Mouse (Mus musculus) liver, postnatal 0 days (tissue): ENCODE measurements at regions not wholly inside any gene's neighbourhood (a gene's known extent, or its start where the extent isn't known, plus 50 kb on each side); places are given as distances from the start of the nearest gene placed in this dataset.
A peak's percentile ranks its signal among the peaks of the same experiment; 100 is the strongest.

ENCODE experiments used
- ATAC-seq: fragments of 200-750 bp; cut with Nextera tagmentation; 2 replicates; pipeline ENCODE4 v1.8.0; 2017; ENCODE audit warnings: mild to moderate bottlenecking, moderate library complexity
- DNase-seq: peaks from one replicate; pipeline ENCODE4 v3.0.0-alpha.2; 2016
- H3K27ac ChIP-seq: fragments of 300-500 bp; sonication (generic); 2 replicates; pipeline ENCODE4 v1.5.1; 2014; ENCODE audit warnings: antibody characterized with exemption, moderate library complexity, mild to moderate bottlenecking, low read depth
- H3K27me3 ChIP-seq: fragments of 300-500 bp; sonication (generic); 2 replicates; pipeline ENCODE4 v1.6.1; 2014; ENCODE audit warnings: low read length, control low read depth, mixed read lengths; ENCODE audit not compliant: insufficient read depth
- H3K36me3 ChIP-seq: fragments of 300-500 bp; sonication (generic); replicated peaks from 2 replicates; pipeline ENCODE4 v1.6.1; 2014; ENCODE audit warnings: mild to moderate bottlenecking, control low read depth, low read length, moderate library complexity, mixed read lengths; ENCODE audit not compliant: insufficient read depth
- H3K4me1 ChIP-seq: fragments of 300-500 bp; sonication (generic); 2 replicates; pipeline ENCODE4 v1.6.1; 2014; ENCODE audit warnings: antibody characterized with exemption, mild to moderate bottlenecking, control low read depth; ENCODE audit not compliant: insufficient read depth
- H3K4me2 ChIP-seq: fragments of 300-500 bp; sonication (generic); 2 replicates; pipeline ENCODE4 v1.6.1; 2014; ENCODE audit warnings: low read depth, mild to moderate bottlenecking, low read length, moderate library complexity, mixed read lengths
- H3K4me3 ChIP-seq: fragments of 300-500 bp; sonication (generic); 2 replicates; pipeline ENCODE4 v1.5.1; 2014; ENCODE audit warnings: low read depth, low read length
- H3K9ac ChIP-seq: fragments of 300-500 bp; sonication (generic); replicated peaks from 2 replicates; pipeline ENCODE4 v1.6.1; 2014; ENCODE audit warnings: mild to moderate bottlenecking, moderate library complexity
- H3K9me3 ChIP-seq: fragments of 300-500 bp; sonication (generic); 2 replicates; pipeline ENCODE4 v1.6.1; 2016; ENCODE audit warnings: mild to moderate bottlenecking, control low read depth, low read length, mixed read lengths
- CTCF ChIP-seq: sonication (generic); IDR thresholded peaks from 2 replicates; pipeline ENCODE4 v1.5.1; 2016; ENCODE audit warnings: antibody characterized with exemption, low read depth
- EP300 ChIP-seq: IDR thresholded peaks from 2 replicates; pipeline ENCODE4 v1.6.1; 2016; ENCODE audit warnings: antibody characterized with exemption, low read depth, mild to moderate bottlenecking
- WGBS: fragments of 180-500 bp; shearing (Covaris S2); extraction: QIAGEN DNeasy Blood & Tissue Kit; methylation state at CpG from one replicate; pipeline ENCODE4 v1.1.7; 2014; ENCODE audit not compliant: insufficient replicate concordance; 5-methylcytosine and 5-hydroxymethylcytosine counted together

DNA sequence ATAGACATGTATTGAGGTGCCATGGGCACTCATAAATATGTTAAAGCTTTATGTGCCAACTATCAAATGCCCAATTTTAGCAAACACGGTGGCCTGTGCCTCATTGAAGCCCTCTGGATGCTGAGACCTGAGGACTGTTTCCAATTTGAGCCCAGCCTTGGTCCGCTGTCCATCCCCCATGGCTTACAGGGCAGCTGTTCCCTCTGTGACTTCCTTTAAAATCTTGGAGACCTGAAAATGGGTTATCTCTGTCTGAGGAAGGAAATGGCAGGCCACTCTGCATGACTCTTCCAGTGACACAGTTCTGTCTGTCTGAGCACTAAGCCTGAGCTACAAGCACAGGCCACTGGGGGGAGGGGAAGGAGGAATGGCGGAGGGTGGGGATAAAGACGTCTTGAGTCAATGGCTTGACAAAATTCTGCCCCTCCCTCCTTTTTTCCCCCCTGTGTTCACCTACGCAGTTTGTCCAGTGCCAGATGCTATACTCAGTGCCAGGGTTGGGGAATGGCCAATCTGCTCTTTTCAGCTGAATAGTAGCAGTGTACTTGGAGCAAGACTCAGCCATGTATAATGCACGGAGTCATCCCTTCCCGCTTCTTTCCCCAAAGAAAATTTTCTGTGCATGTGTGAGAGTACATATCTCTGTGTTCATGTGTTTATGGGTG, 102.7 kb upstream of the Irf2bp2 start:
- peaks cover 32% of the 10 kb centered on the region for H3K4me1 ChIP-seq
- H3K9me3 ChIP-seq: no peaks in the 10 kb centered on the region
- H3K9ac ChIP-seq: no peak overlapping the region
- H3K27me3 ChIP-seq: no peaks in the 10 kb centered on the region
- WGBS: 60% methylated on average over 7 of the region's 7 CpGs
- no peaks in the 10 kb centered on the region for H3K36me3 ChIP-seq
- ATAC-seq (no peak), DNase-seq (no peak)
- no peak for TF ChIP-seq EP300
- TF ChIP-seq CTCF: no peak
- no peak overlapping the region for H3K4me3 ChIP-seq
- H3K27ac ChIP-seq: no peak overlapping the region
- H3K4me2 ChIP-seq: no peak overlapping the region

DNA sequence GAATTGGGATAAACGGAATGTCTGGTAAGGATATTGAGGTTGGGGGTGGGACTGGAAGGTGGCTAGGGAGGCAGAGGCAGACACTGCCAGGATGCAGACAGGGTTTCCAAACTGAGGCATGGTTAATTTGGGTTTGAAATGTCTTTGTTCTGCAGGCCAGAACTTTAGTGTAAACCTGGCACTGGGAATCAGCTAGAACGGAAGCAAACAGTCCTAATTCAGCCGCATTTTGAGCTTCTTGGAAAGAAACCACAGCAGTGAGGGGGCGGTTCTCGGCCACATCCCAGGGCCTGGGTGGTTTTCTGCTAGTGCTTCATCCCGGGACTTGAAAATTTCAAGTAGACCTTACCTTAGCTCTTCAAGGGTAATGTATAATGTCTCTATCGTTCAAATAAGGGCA, 100.6 kb upstream of the Irf2bp2 start:
- Histone ChIP-seq H3K27me3 (no peaks in the 10 kb centered on the region), H3K27ac (no peak overlapping the region), H3K9ac (no peak overlapping the region), H3K36me3 (no peaks in the 10 kb centered on the region), H3K9me3 (no peaks in the 10 kb centered on the region), H3K4me2 (no peak overlapping the region), H3K4me3 (no peak overlapping the region), H3K4me1 (peaks cover 24% of the 10 kb centered on the region)
- TF ChIP-seq CTCF (no peak), EP300 (no peak)
- 72% methylated on average over 7 of the region's 7 CpGs for WGBS
- DNase-seq (no peak), ATAC-seq (no peak)

DNA sequence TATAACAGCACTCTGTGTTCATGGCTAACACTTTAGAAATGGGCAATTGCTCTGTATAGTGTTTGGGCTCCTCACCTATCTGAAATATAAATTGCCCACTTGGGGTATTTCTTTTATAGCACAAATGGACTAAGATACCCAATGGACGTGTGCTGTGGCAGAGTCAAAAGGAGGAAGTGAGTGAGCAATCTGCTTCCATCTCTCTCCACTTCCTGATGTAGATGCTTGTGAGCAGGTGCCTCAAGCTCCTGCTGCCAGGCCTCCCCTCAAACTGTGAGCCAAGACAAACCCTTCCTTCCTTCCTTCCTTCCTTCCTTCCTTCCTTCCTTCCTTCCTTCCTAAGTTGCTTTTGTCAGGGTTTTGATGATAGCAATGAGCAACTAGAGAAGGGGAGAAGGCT, 99.9 kb upstream of the Irf2bp2 start:
- H3K4me2 ChIP-seq: no peak overlapping the region
- H3K9ac ChIP-seq: no peak overlapping the region
- H3K9me3 ChIP-seq: no peaks in the 10 kb centered on the region
- DNase-seq (no peak), ATAC-seq (no peak)
- H3K4me1 ChIP-seq: peaks cover 17% of the 10 kb centered on the region
- H3K27me3 ChIP-seq: no peaks in the 10 kb centered on the region
- no peak for TF ChIP-seq CTCF
- TF ChIP-seq EP300: no peak
- 27% methylated on average over 1 of the region's 1 CpGs for WGBS
- H3K36me3 ChIP-seq: no peaks in the 10 kb centered on the region
- no peak overlapping the region for H3K27ac ChIP-seq
- no peak overlapping the region for H3K4me3 ChIP-seq

DNA sequence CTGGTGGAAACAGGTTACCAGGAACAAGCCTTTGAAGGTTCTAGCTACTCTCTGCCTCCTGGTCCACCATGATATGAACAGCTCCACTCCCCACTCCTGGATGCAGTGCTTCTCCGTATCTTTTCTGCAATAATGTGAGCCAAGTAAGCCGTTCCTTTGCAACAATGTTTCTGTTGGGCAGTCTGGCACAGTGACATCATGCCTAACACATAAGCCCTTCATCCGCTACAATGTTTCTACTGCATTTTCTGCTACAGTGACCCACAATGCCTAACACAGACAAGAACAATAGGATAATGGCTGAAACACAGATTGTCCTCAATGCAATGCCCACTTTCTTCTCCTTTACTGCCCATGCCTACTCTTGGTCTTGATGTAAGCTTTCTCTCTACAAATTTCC, 98.9 kb upstream of the Irf2bp2 start:
- H3K4me1 ChIP-seq: 0 out of 2 replicates have a peak, but pooled peaks cover 14% of the 10 kb centered on the region
- H3K27ac ChIP-seq: no peak overlapping the region
- TF ChIP-seq EP300: no peak
- no peak for TF ChIP-seq CTCF
- WGBS: 82% methylated on average over 3 of the region's 3 CpGs
- no peaks in the 10 kb centered on the region for H3K9me3 ChIP-seq
- no peak overlapping the region for H3K4me3 ChIP-seq
- no peak for ATAC-seq
- H3K4me2 ChIP-seq: no peak overlapping the region
- H3K27me3 ChIP-seq: no peaks in the 10 kb centered on the region
- no peak for DNase-seq
- no peak overlapping the region for H3K9ac ChIP-seq
- no peaks in the 10 kb centered on the region for H3K36me3 ChIP-seq

DNA sequence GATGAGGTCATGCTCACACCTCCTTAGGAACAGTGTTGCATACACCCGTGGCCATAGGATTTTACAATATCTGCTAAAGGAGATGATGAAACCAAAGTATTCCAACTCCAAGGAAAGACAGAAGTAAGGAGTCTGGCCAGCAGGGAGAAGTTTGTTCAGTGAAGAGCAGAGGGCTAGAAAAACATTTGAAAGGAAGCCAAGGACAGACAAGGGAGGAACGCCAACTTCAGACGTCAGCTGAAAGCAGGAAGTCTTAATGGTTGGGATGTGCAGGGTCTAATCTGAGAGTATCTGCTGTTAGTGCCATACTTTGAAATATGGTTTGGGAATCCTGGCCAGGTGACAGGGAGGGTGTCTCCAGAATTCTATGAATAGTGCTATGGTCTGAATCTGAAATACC, 98.5 kb upstream of the Irf2bp2 start:
- TF ChIP-seq EP300 (no peak), CTCF (no peak)
- Histone ChIP-seq H3K9me3 (no peaks in the 10 kb centered on the region), H3K4me2 (no peak overlapping the region), H3K27me3 (no peaks in the 10 kb centered on the region), H3K9ac (no peak overlapping the region), H3K27ac (no peak overlapping the region), H3K36me3 (no peaks in the 10 kb centered on the region), H3K4me1 (0 out of 2 replicates have a peak, but pooled peaks cover 15% of the 10 kb centered on the region), H3K4me3 (no peak overlapping the region)
- 44% methylated on average over 3 of the region's 3 CpGs for WGBS
- DNase-seq (no peak), ATAC-seq (no peak)

DNA sequence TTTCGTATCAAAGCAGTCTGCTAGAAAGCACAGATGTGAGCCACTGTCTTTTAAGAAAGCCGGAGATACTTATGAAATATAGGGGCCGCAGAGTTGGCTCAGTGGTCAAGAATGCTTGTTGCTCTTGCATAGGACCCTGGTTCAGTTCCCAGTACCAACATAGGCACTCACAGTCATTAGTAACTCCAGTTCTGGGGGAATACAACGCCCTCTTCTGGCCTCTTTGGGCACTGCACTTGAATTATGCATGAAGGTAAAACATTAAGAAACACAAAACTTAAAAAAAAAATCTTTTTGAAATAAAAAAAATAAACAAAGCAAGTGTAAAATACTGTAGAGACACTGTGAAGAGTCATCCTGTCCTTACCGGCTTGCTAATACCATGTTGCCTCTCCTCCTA, 94.7 kb upstream of the Irf2bp2 start:
- Histone ChIP-seq H3K4me2 (no peak overlapping the region), H3K27me3 (no peaks in the 10 kb centered on the region), H3K4me3 (no peak overlapping the region), H3K9ac (no peak overlapping the region), H3K9me3 (no peaks in the 10 kb centered on the region), H3K36me3 (no peaks in the 10 kb centered on the region), H3K4me1 (peaks cover 10% of the 10 kb centered on the region), H3K27ac (no peak overlapping the region)
- TF ChIP-seq EP300 (no peak), CTCF (peak; percentile 45)
- 74% methylated on average over 5 of the region's 5 CpGs for WGBS
- DNase-seq (no peak), ATAC-seq (no peak)
